Mouse (Mus musculus): ENCODE measurements around the gene Klhl2.

- no peak for TF ChIP-seq CTCF (IDR thresholded peaks at IDR 0.05; ENCODE audit: low read depth)
- TF ChIP-seq EP300 (IDR thresholded peaks at IDR 0.05; ENCODE audit: low read depth), result no peak
Observed at GRCm38 (mm10) chr8:64832581-64833135, 17.2 kb downstream of the Klhl2 start.
